Mouse (Mus musculus): ENCODE data around the gene Fmnl2. TPM values are rescaled to one million over a fixed set of nuclear protein-coding genes. Genes with fewer than 3 reads are reported as not detected.
A peak's percentile ranks its signal among the peaks of the same experiment; 100 is the strongest.

Fmnl2 gene
- polyA plus RNA-seq, 1 experiment: 2.6 TPM

GRCm38 (mm10) chr2:52858529-52859465 lies 1.1 kb downstream of the Fmnl2 start:
- Histone ChIP-seq H3K79me3 (ENCODE audit: low read depth) (peaks cover 19% of the 10 kb centered on the region), H3ac (ENCODE audit: control insufficient read depth, insufficient read length, low read depth) (peak overlapping the region; percentile 99), H3K36me3 (ENCODE audit: control insufficient read depth, insufficient read depth) (no peaks in the 10 kb centered on the region), H3K79me2 (ENCODE audit: control insufficient read depth, insufficient read depth) (peaks cover 52% of the 10 kb centered on the region), H3K27me3 (ENCODE audit: control insufficient read depth, insufficient read depth, insufficient read length) (no peaks in the 10 kb centered on the region), H3K4me3 (ENCODE audit: insufficient read depth, poor library complexity, severe bottlenecking) (peak overlapping the region; percentile 74)
- TF ChIP-seq CEBPB (IDR thresholded peaks at IDR 0.05; ENCODE audit: low read depth): no peak
- TF ChIP-seq MYOD1 (IDR thresholded peaks at IDR 0.05; ENCODE audit: control insufficient read depth, insufficient read length, low read depth): no peak
- TF ChIP-seq USF1 (IDR thresholded peaks at IDR 0.05; ENCODE audit: low read depth): no peak

GRCm38 (mm10) chr2:52859466-52859840 lies 1.8 kb downstream of the Fmnl2 start:
- no peak overlapping the region for H3ac ChIP-seq (ENCODE audit: control insufficient read depth, insufficient read length, low read depth)
- no peak for TF ChIP-seq USF1 (IDR thresholded peaks at IDR 0.05; ENCODE audit: low read depth)
- no peak for TF ChIP-seq MYOG (IDR thresholded peaks at IDR 0.05; ENCODE audit: control insufficient read depth, extremely low read depth, insufficient read length)
- TF ChIP-seq CEBPB (IDR thresholded peaks at IDR 0.05; ENCODE audit: low read depth): no peak
- TF ChIP-seq CTCF (IDR thresholded peaks at IDR 0.05; ENCODE audit: control insufficient read depth, insufficient read depth, insufficient read length): no peak
- TF ChIP-seq MYOD1 (IDR thresholded peaks at IDR 0.05; ENCODE audit: control insufficient read depth, insufficient read length, low read depth): no peak
- no peak for TF ChIP-seq MAX (IDR thresholded peaks at IDR 0.05)
- TF ChIP-seq FOSL1 (IDR thresholded peaks at IDR 0.05; ENCODE audit: insufficient read depth, low read length, poor library complexity, severe bottlenecking): no peak
- H3K4me3 ChIP-seq (ENCODE audit: insufficient read depth, poor library complexity, severe bottlenecking): no peak overlapping the region
- no peaks in the 10 kb centered on the region for H3K36me3 ChIP-seq (ENCODE audit: control insufficient read depth, insufficient read depth)
- H3K27me3 ChIP-seq (ENCODE audit: control insufficient read depth, insufficient read depth, insufficient read length): no peaks in the 10 kb centered on the region
- peaks cover 58% of the 10 kb centered on the region for H3K79me2 ChIP-seq (ENCODE audit: control insufficient read depth, insufficient read depth)
- peaks cover 24% of the 10 kb centered on the region for H3K79me3 ChIP-seq (ENCODE audit: low read depth)

DNA sequence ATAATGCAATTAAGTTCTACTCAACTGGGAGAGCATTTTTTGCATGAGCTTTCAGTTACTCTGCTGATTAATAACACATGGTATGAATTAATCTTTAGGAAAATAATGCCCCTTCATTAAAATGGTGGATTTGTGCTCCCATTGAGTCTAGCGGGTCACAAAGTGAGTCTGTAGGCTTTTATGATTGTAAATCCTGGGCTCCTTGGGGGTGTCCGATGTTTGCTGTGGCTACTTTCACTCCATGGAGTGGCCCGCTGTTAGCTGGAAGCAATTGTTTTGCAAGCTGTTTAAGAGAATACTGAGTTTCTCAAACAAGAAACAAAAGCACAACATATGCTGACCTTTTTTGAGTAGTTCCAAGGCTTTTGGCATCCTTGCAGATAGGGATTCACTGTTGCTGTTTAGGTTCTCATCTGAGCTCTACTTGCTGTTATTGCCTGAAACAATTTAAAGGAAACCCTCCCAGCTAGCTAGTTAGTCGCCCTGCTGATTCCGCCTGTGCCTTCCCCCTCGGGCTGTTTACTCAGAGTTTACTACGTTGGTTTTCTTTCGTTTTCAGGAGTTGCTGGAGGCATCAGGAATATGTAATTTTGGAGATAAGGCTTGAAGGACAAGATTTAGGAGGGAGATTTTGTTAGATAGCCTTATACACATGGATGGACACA lies 2.6 kb downstream of the Fmnl2 start:
- no peaks in the 10 kb centered on the region for H3K36me3 ChIP-seq (ENCODE audit: control insufficient read depth, insufficient read depth)
- H3K27me3 ChIP-seq (ENCODE audit: control insufficient read depth, insufficient read depth, insufficient read length): no peaks in the 10 kb centered on the region
- peaks cover 24% of the 10 kb centered on the region for H3K79me3 ChIP-seq (ENCODE audit: low read depth)
- H3K4me3 ChIP-seq (ENCODE audit: insufficient read depth, poor library complexity, severe bottlenecking): peak overlapping the region; percentile 7
- H3K79me2 ChIP-seq (ENCODE audit: control insufficient read depth, insufficient read depth): peaks cover 63% of the 10 kb centered on the region
- no peak for TF ChIP-seq CEBPB (IDR thresholded peaks at IDR 0.05; ENCODE audit: low read depth)
- no peak for TF ChIP-seq MYOD1 (IDR thresholded peaks at IDR 0.05; ENCODE audit: control insufficient read depth, insufficient read length, low read depth)
- no peak for TF ChIP-seq FOSL1 (IDR thresholded peaks at IDR 0.05; ENCODE audit: insufficient read depth, low read length, poor library complexity, severe bottlenecking)
- TF ChIP-seq MYOG (IDR thresholded peaks at IDR 0.05; ENCODE audit: control insufficient read depth, extremely low read depth, insufficient read length): no peak
- no peak for TF ChIP-seq CTCF (IDR thresholded peaks at IDR 0.05; ENCODE audit: control insufficient read depth, insufficient read depth, insufficient read length)
- no peak for TF ChIP-seq USF1 (IDR thresholded peaks at IDR 0.05; ENCODE audit: low read depth)
- TF ChIP-seq MAX (IDR thresholded peaks at IDR 0.05): no peak
- H3ac ChIP-seq (ENCODE audit: control insufficient read depth, insufficient read length, low read depth): no peak overlapping the region

DNA sequence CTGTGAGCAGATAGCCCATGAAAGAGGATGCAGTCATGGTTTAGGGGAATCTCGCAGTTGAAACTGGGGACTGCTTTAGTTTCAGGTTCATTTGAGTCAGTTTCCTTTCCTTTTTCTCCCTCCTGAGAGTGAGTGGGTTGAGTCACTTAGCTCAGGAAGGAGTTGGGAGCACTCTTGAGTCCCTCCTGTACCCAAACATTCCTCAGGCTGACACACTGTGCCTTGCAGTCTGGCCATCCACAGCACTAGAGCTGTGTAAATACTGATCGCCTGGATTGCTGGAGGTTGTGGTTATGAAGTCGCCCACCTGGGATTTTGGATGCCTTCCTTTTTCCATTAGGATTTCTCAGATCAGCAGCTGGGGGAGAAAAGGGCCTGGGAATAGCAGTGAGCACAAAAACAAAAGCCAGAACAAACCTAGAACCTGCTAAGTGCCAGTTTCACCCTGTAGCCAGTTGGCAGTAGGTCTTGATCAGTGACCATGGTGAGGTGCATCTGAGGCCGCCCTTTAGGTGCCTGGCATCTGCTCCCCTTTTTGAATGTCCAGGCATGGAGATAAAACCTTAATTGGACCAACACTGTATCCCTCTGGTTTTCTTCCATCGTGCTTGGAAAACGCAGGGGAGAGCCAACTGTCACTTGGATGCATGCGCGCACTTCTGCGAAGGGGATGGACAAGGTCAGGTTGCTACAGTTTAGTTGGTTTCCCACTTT lies 4.5 kb downstream of the Fmnl2 start:
- TF ChIP-seq USF1 (IDR thresholded peaks at IDR 0.05; ENCODE audit: low read depth): no peak
- TF ChIP-seq CEBPB (IDR thresholded peaks at IDR 0.05; ENCODE audit: low read depth): no peak
- H3K27me3 ChIP-seq (ENCODE audit: control insufficient read depth, insufficient read depth, insufficient read length): no peaks in the 10 kb centered on the region

DNA sequence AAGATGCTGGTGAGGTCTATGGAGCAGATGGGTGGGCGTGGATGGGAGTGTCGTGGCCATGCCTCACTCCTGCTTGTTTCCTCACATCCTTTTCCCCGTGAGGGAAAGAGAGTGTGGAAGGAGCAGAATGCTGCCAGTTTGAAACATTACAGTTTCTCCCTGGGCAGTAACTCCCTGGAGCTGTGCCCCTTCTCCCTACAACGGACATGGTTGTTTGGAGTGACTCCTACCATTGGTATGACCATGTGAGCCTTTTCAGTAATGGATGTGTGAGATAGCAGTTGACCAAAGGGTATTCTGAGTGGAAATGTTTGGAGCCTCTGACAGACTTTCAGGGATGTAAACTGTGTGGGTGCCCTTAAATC lies 5.1 kb downstream of the Fmnl2 start:
- Histone ChIP-seq H3K79me2 (ENCODE audit: control insufficient read depth, insufficient read depth) (peaks cover 82% of the 10 kb centered on the region), H3K79me3 (ENCODE audit: low read depth) (peaks cover 28% of the 10 kb centered on the region), H3K4me3 (ENCODE audit: insufficient read depth, poor library complexity, severe bottlenecking) (no peak overlapping the region), H3ac (ENCODE audit: control insufficient read depth, insufficient read length, low read depth) (no peak overlapping the region), H3K27me3 (ENCODE audit: control insufficient read depth, insufficient read depth, insufficient read length) (no peaks in the 10 kb centered on the region), H3K36me3 (ENCODE audit: control insufficient read depth, insufficient read depth) (no peaks in the 10 kb centered on the region)
- TF ChIP-seq MYOD1 (IDR thresholded peaks at IDR 0.05; ENCODE audit: control insufficient read depth, insufficient read length, low read depth): no peak
- TF ChIP-seq MYOG (IDR thresholded peaks at IDR 0.05; ENCODE audit: control insufficient read depth, extremely low read depth, insufficient read length): no peak

More for the DNA sequence above, 4.5 kb downstream of the Fmnl2 start:
- H3K79me3 ChIP-seq (ENCODE audit: low read depth): peaks cover 28% of the 10 kb centered on the region
- H3K4me3 ChIP-seq (ENCODE audit: insufficient read depth, poor library complexity, severe bottlenecking): no peak overlapping the region
- no peak overlapping the region for H3ac ChIP-seq (ENCODE audit: control insufficient read depth, insufficient read length, low read depth)
- no peaks in the 10 kb centered on the region for H3K36me3 ChIP-seq (ENCODE audit: control insufficient read depth, insufficient read depth)
- H3K79me2 ChIP-seq (ENCODE audit: control insufficient read depth, insufficient read depth): peaks cover 77% of the 10 kb centered on the region
